8 mouse cellular contexts compared by ENCODE assay signal in the genomic region with DNA sequence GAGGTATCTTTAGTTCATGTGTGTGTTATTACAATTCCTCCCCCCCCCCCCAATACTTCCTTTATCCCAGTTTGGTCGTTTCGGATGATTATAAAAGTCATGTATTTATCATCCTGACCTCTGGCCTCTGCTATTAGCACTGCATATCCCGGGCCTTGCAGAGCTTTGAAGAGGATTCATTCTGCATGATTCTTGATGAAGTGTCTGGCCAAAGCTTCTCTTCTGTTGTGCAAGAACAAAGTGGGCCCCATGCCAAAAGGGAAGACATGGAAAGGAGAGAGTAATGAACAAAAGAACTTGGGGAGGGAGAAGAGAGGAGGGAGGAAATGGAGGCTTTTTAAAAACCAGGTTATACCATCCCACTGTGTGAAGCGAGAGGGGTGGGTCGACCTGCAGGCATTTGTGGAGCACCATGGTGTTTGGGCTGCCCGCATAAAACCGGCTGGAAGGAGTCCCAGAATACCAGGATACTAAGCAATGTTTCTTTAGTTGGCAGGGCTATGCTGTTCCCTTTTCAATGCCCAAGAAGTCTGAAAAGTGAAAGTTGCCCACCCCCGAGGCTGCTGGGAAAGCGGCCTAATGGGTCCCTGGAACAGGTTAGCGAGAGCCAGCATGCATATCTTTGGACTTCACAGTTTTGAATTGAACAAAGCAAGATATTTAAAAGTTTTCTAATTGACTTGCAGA.
A peak's percentile ranks its signal among the peaks of the same experiment; 100 is the strongest.
DNase-seq lines count a peak whose midpoint lies in the region; ATAC-seq and TF ChIP-seq lines count a peak whose summit lies in the region.
"Had no signal": no experiment of that assay in that cellular context is flagged by ENCODE, and none has a peak within 500 bp of the region (broad histone marks: within the 10 kb centered on the region; RNA-seq: fewer than 3 reads in every experiment).

No protein-coding gene starts in this region.

- H3K4me2 ChIP-seq in hindbrain, embryonic 14.5 days (replicated peaks), result no peak overlapping the region
- no peak overlapping the region for H3K4me2 ChIP-seq in lung, postnatal 0 days (replicated peaks; ENCODE audit: low read depth, low read length)
- no peak overlapping the region for H3K4me2 ChIP-seq in liver, embryonic 11.5 days
- H3K4me2 ChIP-seq: liver, embryonic 15.5 days had no signal

- H3K9me3 ChIP-seq in hindbrain, embryonic 14.5 days (ENCODE audit: control insufficient read depth, low read length), result no peaks in the 10 kb centered on the region
- H3K9me3 ChIP-seq in hindbrain, embryonic 10.5 days, result no peaks in the 10 kb centered on the region
- no peaks in the 10 kb centered on the region for H3K9me3 ChIP-seq in lung, postnatal 0 days (ENCODE audit: low read length)
- H3K9me3 ChIP-seq in liver, embryonic 11.5 days (ENCODE audit: control insufficient read depth, low read length), result no peaks in the 10 kb centered on the region
- H3K9me3 ChIP-seq: liver, embryonic 15.5 days had no signal

- 69% methylated on average over 10 of the region's 10 CpGs for WGBS in hindbrain, embryonic 14.5 days
- WGBS in hindbrain, embryonic 10.5 days, result 86% methylated on average over 10 of the region's 10 CpGs
- WGBS in lung, postnatal 0 days, result 35% methylated on average over 10 of the region's 10 CpGs
- 77% methylated on average over 10 of the region's 10 CpGs for WGBS in liver, embryonic 11.5 days

- intact Hi-C loops in heart, postnatal 14 days (cut with DNase I), result no loop called here

- H3K27me3 ChIP-seq in hindbrain, embryonic 14.5 days (ENCODE audit: control insufficient read depth, insufficient read depth, low read length), result no peaks in the 10 kb centered on the region
- H3K27me3 ChIP-seq in hindbrain, embryonic 10.5 days (ENCODE audit: insufficient read depth, poor library complexity, severe bottlenecking), result no peaks in the 10 kb centered on the region
- H3K27me3 ChIP-seq in lung, postnatal 0 days (replicated peaks; ENCODE audit: insufficient read depth, low read length), result no peaks in the 10 kb centered on the region
- H3K27me3 ChIP-seq in liver, embryonic 11.5 days (replicated peaks; ENCODE audit: control insufficient read depth, insufficient read depth, low read length), result no peaks in the 10 kb centered on the region
- H3K27me3 ChIP-seq: liver, embryonic 15.5 days had no signal

- no peak overlapping the region for H3K9ac ChIP-seq in hindbrain, embryonic 14.5 days
- H3K9ac ChIP-seq in lung, postnatal 0 days (replicated peaks; ENCODE audit: low read depth), result no peak overlapping the region
- no peak overlapping the region for H3K9ac ChIP-seq in liver, embryonic 11.5 days (ENCODE audit: low read depth, low read length)
- H3K9ac ChIP-seq: liver, embryonic 15.5 days had no signal

- H3K4me3 ChIP-seq in hindbrain, embryonic 14.5 days (replicated peaks; ENCODE audit: low read length), result no peak overlapping the region
- H3K4me3 ChIP-seq in hindbrain, embryonic 10.5 days, result no peak overlapping the region
- H3K4me3 ChIP-seq in lung, postnatal 0 days (ENCODE audit: low read depth, low read length), result no peak overlapping the region
- no peak overlapping the region for H3K4me3 ChIP-seq in liver, embryonic 11.5 days (ENCODE audit: low read depth, low read length)
- H3K4me3 ChIP-seq: liver, embryonic 15.5 days had no signal

- H3K36me3 ChIP-seq in hindbrain, embryonic 14.5 days (replicated peaks; ENCODE audit: control insufficient read depth, insufficient read depth), result no peaks in the 10 kb centered on the region
- no peaks in the 10 kb centered on the region for H3K36me3 ChIP-seq in hindbrain, embryonic 10.5 days
- no peaks in the 10 kb centered on the region for H3K36me3 ChIP-seq in lung, postnatal 0 days (ENCODE audit: insufficient read depth, low read length)
- H3K36me3 ChIP-seq in liver, embryonic 11.5 days (ENCODE audit: control insufficient read depth, insufficient read depth, low read length), result no peaks in the 10 kb centered on the region
- H3K36me3 ChIP-seq: liver, embryonic 15.5 days had no signal

- H3K27ac ChIP-seq in hindbrain, embryonic 14.5 days, result no peak overlapping the region
- H3K27ac ChIP-seq in hindbrain, embryonic 10.5 days, result no peak overlapping the region
- H3K27ac ChIP-seq in lung, postnatal 0 days (ENCODE audit: low read length), result no peak overlapping the region
- no peak overlapping the region for H3K27ac ChIP-seq in liver, embryonic 11.5 days (ENCODE audit: low read depth, low read length)
- H3K27ac ChIP-seq: liver, embryonic 15.5 days had no signal

- no peak for TF ChIP-seq CTCF in lung, postnatal 0 days (IDR thresholded peaks at IDR 0.05)

- ATAC-seq in hindbrain, embryonic 14.5 days (ENCODE audit: low FRiP score), result peak; percentile 76
- ATAC-seq in lung, postnatal 0 days, result peak; percentile 52
- ATAC-seq in CD4-positive, CD25-positive, alpha-beta regulatory T cell, adult 4 months, result no peak
- ATAC-seq in liver, embryonic 11.5 days (replicated peaks; ENCODE audit: low FRiP score), result no peak

- no peaks in the 10 kb centered on the region for H3K4me1 ChIP-seq in hindbrain, embryonic 14.5 days (replicated peaks; ENCODE audit: control insufficient read depth, insufficient read depth, low read length)
- H3K4me1 ChIP-seq in hindbrain, embryonic 10.5 days (replicated peaks), result peaks cover 18% of the 10 kb centered on the region
- H3K4me1 ChIP-seq in lung, postnatal 0 days (ENCODE audit: insufficient read depth, low read depth, low read length), result 0 out of 2 replicates have a peak, but pooled peaks cover 7% of the 10 kb centered on the region
- H3K4me1 ChIP-seq in liver, embryonic 11.5 days (replicated peaks; ENCODE audit: control insufficient read depth, insufficient read depth, low read length), result no peaks in the 10 kb centered on the region
- H3K4me1 ChIP-seq: liver, embryonic 15.5 days had no signal

- DNase-seq in hindbrain, embryonic 14.5 days (ENCODE audit: low spot score), result no peak
- no peak for DNase-seq in hindbrain, embryonic 10.5 days (ENCODE audit: low spot score)
- DNase-seq in adrenal gland, postnatal 36 days, result peak; percentile 64 to 76
- peak; percentile 39 to 54 for DNase-seq in heart, postnatal 14 days
- DNase-seq in lung, postnatal 0 days (ENCODE audit: low spot score), result peak; percentile 72
- DNase-seq in liver, embryonic 11.5 days (ENCODE audit: low spot score), result no peak

- no peak for TF ChIP-seq EP300 in lung, postnatal 0 days (IDR thresholded peaks at IDR 0.05)

Comparison
In these comparisons a context has a peak if more than half of its experiments do, and no peak if none do; other contexts are left out.
1. ATAC-seq: peak in hindbrain, embryonic 14.5 days (single experiment) and lung, postnatal 0 days (single experiment); none in CD4-positive, CD25-positive, alpha-beta regulatory T cell, adult 4 months (single experiment) and liver, embryonic 11.5 days (single experiment).
2. DNase-seq: peak in adrenal gland, postnatal 36 days (2 of 2), heart, postnatal 14 days (2 of 2) and lung, postnatal 0 days (single experiment); none in hindbrain, embryonic 14.5 days (single experiment), hindbrain, embryonic 10.5 days (single experiment) and liver, embryonic 11.5 days (single experiment).